Mouse (Mus musculus) thymus, adult 2 months (tissue): ENCODE measurements at regions not wholly inside any gene's neighbourhood (a gene's known extent, or its start where the extent isn't known, plus 50 kb on each side); places are given as distances from the start of the nearest gene placed in this dataset.

Experiments used
- DNase-seq: peaks from one replicate; pipeline ENCODE4 v3.0.0; 2021
- H3K27ac ChIP-seq: fragments of 200-500 bp; 2 replicates; pipeline ENCODE4 v1.5.1; 2012; ENCODE audit warnings: low read length, control low read depth; ENCODE audit not compliant: control insufficient read depth, insufficient read depth
- H3K27me3 ChIP-seq: fragments of 200-500 bp; 2 replicates; pipeline ENCODE4 v1.6.1; 2012; ENCODE audit warnings: mild to moderate bottlenecking, low read length, moderate library complexity, mixed read lengths; ENCODE audit not compliant: control insufficient read depth, insufficient read depth
- H3K36me3 ChIP-seq: fragments of 200-500 bp; 2 replicates; pipeline ENCODE4 v1.6.1; 2012; ENCODE audit warnings: mild to moderate bottlenecking, low read length, moderate library complexity; ENCODE audit not compliant: control insufficient read depth, insufficient read depth
- H3K4me1 ChIP-seq: fragments of 200-500 bp; replicated peaks from 2 replicates; pipeline ENCODE4 v1.6.1; 2012; ENCODE audit warnings: low read length; ENCODE audit not compliant: control insufficient read depth, insufficient read depth
- H3K4me3 ChIP-seq: fragments of 200-500 bp; 2 replicates; pipeline ENCODE4 v1.5.1; 2012; ENCODE audit warnings: mild to moderate bottlenecking, low read length, control low read depth, moderate library complexity; ENCODE audit not compliant: control insufficient read depth, insufficient read depth
- CTCF ChIP-seq: fragments of 200-500 bp; IDR thresholded peaks from 2 replicates; pipeline ENCODE4 v1.5.1; 2012; ENCODE audit warnings: mild to moderate bottlenecking, control low read depth, low read length, moderate library complexity, borderline replicate concordance; ENCODE audit not compliant: control insufficient read depth, poor library complexity, insufficient read depth; ENCODE audit errors: extremely low read depth
- POLR2A ChIP-seq: fragments of 200-500 bp; IDR thresholded peaks from 2 replicates; pipeline ENCODE4 v1.6.1; 2012; ENCODE audit warnings: mild to moderate bottlenecking, low read length, control low read depth, moderate library complexity; ENCODE audit not compliant: control insufficient read depth, poor library complexity, insufficient read depth; ENCODE audit errors: extremely low read depth
- WGBS: fragments of 180-500 bp; shearing (Covaris S2); methylation state at CpG from one replicate; pipeline ENCODE4 v1.1.7; 2018; 5-methylcytosine and 5-hydroxymethylcytosine counted together

GRCm38 (mm10) chr8:113916649-113917048 is 68.1 kb upstream of the Adamts18 start:
- Histone ChIP-seq H3K27me3 (no peaks in the 10 kb centered on the region), H3K4me1 (no peaks in the 10 kb centered on the region), H3K36me3 (no peaks in the 10 kb centered on the region), H3K27ac (no peak overlapping the region), H3K4me3 (no peak overlapping the region)
- no peak for TF ChIP-seq CTCF
- TF ChIP-seq POLR2A: no peak
- no peak for DNase-seq
- 87% methylated on average over 3 of the region's 3 CpGs for WGBS

- no peaks in the 10 kb centered on the region for H3K27me3 ChIP-seq
Observed at GRCm38 (mm10) chr8:113917197-113917596, 68.7 kb upstream of the Adamts18 start.

GRCm38 (mm10) chr8:113920306-113920705 is 71.8 kb upstream of the Adamts18 start:
- WGBS: 72% methylated on average over 2 of the region's 2 CpGs
- Histone ChIP-seq H3K4me1 (no peaks in the 10 kb centered on the region), H3K36me3 (no peaks in the 10 kb centered on the region), H3K27me3 (no peaks in the 10 kb centered on the region), H3K27ac (no peak overlapping the region), H3K4me3 (no peak overlapping the region)
- TF ChIP-seq POLR2A: no peak
- TF ChIP-seq CTCF: no peak
- DNase-seq: no peak

More at GRCm38 (mm10) chr8:113917197-113917596, 68.7 kb upstream of the Adamts18 start:
- WGBS: 58% methylated on average over 6 of the region's 6 CpGs
- TF ChIP-seq CTCF: no peak
- no peak for TF ChIP-seq POLR2A
- no peak overlapping the region for H3K27ac ChIP-seq
- H3K4me3 ChIP-seq: no peak overlapping the region
- no peaks in the 10 kb centered on the region for H3K36me3 ChIP-seq
- DNase-seq: no peak
- no peaks in the 10 kb centered on the region for H3K4me1 ChIP-seq

DNA sequence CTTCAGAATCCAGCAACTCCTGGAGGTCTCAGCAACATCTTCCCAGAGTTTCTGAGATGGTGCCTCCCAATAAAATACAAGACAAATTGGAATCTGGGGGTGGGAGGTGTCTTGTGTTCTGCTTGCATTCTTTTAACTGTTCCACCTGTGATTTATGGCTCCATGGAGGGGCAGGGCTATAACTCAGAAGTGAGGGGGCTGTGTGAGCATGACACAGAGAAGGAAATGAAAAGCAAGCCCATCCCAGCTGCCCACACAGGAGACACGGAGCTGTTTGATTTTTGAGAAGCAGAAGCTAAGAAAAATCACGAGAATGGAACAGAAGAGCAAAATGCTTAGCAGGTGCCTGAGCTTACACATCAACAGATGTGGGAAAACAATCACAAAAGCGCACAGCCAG is 74.8 kb upstream of the Adamts18 start:
- Histone ChIP-seq H3K27ac (no peak overlapping the region), H3K4me1 (no peaks in the 10 kb centered on the region), H3K27me3 (no peaks in the 10 kb centered on the region), H3K36me3 (no peaks in the 10 kb centered on the region), H3K4me3 (no peak overlapping the region)
- TF ChIP-seq POLR2A (no peak), CTCF (no peak)
- 44% methylated on average over 3 of the region's 3 CpGs for WGBS
- DNase-seq: no peak

- TF ChIP-seq POLR2A (no peak), CTCF (no peak)
- no peaks in the 10 kb centered on the region for H3K36me3 ChIP-seq
- H3K27ac ChIP-seq: no peak overlapping the region
- H3K4me3 ChIP-seq: no peak overlapping the region
- no peaks in the 10 kb centered on the region for H3K27me3 ChIP-seq
- no peaks in the 10 kb centered on the region for H3K4me1 ChIP-seq
- no peak for DNase-seq
- 89% methylated on average over 3 of the region's 3 CpGs for WGBS
Observed at GRCm38 (mm10) chr8:113953721-113954120, 105.2 kb upstream of the Adamts18 start.

DNA sequence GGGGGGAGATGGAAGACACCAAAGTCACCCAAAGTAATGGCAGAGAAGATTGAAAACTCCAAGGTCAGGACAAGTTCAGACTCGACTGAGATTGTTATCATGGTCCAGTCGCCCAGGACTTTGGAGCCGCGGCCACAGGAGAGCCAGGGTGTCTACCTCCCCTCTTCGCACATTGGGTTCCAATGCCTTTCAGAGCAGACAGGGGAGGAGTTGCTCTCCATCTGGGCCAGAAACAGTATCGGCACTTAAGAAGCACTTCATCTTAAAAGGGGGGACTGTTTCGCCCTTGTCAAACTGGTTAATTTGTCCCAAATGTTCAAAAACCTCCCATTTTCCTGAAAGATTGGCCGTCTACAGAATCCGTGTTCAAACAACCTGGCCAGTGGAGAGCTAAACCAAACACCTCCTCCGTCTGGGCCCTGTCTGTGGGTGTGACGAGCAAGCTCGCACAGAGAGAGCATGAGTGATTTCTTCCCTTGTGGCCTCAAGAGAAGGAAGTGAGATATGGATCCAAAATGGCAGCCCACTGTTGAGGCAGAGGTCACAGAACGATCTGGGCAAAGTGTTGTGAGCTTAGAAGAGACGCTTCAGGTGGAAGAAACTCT is 108.0 kb upstream of the Adamts18 start:
- Histone ChIP-seq H3K27ac (no peak overlapping the region), H3K4me3 (no peak overlapping the region), H3K4me1 (no peaks in the 10 kb centered on the region), H3K36me3 (no peaks in the 10 kb centered on the region), H3K27me3 (no peaks in the 10 kb centered on the region)
- 86% methylated on average over 14 of the region's 14 CpGs for WGBS
- no peak for DNase-seq
- TF ChIP-seq CTCF (no peak), POLR2A (no peak)

- no peaks in the 10 kb centered on the region for H3K4me1 ChIP-seq
- 91% methylated on average over 6 of the region's 6 CpGs for WGBS
- no peak overlapping the region for H3K27ac ChIP-seq
- no peak for DNase-seq
- no peaks in the 10 kb centered on the region for H3K27me3 ChIP-seq
- no peaks in the 10 kb centered on the region for H3K36me3 ChIP-seq
- no peak for TF ChIP-seq POLR2A
- TF ChIP-seq CTCF: no peak
- no peak overlapping the region for H3K4me3 ChIP-seq
Observed at GRCm38 (mm10) chr8:113957821-113958220, 109.3 kb upstream of the Adamts18 start.
